Mouse (Mus musculus) right cerebral cortex, postnatal 4 days (tissue): ENCODE results near the gene Mmp2.
A peak's percentile ranks its signal among the peaks of the same experiment; 100 is the strongest.
"Not testable (repeated sequence)": the region's sequence is repeated elsewhere in the genome, so short reads cannot be mapped to it uniquely, and the experiment has no call there.

ENCODE experiments used
- DNase-seq: peaks from one replicate; pipeline ENCODE4 v3.0.0-alpha.2; 2022

Gene Mmp2

DNA sequence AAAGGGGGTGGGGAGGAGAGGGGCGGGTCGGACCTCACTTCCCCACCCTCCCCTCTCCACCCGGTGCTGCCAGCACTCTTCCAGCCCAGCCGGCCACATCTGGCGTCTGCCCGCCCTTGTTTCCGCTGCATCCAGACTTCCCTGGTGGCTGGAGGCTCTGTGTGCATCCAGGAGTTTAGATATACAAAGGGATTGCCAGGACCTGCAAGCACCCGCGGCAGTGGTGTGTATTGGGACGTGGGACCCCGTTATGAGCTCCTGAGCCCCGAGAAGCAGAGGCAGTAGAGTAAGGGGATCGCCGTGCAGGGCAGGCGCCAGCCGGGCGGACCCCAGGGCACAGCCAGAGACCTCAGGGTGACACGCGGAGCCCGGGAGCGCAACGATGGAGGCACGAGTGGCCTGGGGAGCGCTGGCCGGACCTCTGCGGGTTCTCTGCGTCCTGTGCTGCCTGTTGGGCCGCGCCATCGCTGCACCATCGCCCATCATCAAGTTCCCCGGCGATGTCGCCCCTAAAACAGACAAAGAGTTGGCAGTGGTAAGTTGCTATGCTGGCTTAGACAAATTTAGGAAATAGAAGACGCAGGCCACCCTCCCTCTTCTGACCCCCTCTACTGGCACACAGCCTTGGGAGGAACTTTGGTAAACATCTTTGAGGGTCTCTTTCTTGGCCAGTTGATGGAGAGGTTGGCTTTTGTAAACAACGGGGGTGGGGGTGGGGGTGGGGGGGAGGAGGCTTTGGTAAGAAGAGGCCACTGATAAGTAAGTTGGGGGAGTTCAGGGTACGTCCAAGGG, at the start of gene Mmp2:
Gene Mmp2, plus strand, starts transcription at position 49 of the 792 bp plus-strand sequence.
- no peak for DNase-seq

DNA sequence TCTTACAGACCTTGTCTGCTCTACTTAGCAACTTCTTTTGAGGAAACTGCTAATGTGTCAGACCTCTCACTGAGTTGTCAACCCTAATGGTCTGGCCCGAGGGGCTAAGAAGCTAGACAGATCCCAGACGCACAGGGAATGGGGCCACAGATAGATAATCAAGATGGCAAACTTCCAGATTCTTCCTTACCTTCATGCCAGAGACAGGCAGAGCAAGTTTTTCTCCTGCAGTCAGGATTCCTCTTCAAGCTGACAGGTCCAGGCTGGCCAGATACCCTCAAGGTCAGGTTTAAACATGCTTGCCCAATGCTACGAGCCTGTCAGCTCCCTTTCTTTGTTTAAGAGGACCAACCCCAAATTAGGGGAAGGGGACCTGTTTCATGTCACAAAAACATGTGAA, 46.1 kb upstream of the Mmp2 start:
- no peak for DNase-seq

DNA sequence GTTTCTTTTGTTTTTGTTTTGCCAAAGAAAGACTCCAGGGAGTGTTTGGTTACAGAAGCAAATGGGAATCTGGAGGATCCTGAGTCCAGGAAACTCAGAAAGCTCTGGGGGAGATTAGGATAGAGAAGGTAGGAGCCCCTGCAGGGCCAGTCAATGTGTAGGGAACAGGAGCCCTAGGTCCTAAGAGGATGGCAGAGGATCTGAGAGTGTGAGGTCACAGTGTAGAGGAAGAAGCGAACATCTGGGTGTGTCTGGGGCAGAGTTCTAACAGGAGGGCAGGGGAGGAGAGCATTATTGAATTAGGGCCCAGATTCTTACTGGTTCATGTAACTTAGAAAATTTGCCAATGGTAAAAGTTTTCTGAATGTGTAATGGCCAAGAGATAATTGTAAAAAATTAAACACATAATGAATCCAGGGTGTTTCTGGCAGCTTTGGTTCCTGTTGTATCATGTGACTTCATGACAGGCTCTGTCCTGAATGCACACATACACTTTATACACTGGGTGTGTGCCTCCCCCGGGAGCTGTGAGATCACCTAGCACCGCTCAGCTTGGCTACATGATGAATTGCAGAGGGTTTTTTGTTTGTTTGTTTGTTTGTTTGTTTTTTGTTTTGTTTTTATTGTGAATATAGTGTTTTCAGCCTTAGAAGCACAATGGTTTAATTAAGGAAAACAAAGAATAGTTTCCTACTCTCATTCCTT, 43.0 kb upstream of the Mmp2 start:
- no peak for DNase-seq

DNA sequence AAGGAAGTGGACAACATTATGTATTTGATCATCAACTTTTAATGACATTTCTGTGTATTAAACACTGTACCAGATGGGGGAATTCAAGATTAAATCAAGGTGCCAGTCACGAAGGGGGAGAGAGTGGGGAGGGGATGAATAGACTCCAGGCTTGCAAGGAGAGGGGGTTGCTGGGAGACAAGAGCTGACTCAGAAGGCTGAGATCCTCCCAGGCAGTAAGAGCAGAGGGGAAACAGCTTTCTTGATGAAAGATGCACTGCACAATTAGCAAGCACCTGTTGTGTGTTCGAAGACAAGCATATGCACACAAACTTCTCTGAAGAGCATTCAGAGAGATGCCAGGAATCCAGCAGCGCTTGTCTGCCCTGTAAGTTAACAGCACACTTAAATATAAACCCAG, 36.3 kb upstream of the Mmp2 start:
- no peak for DNase-seq

DNA sequence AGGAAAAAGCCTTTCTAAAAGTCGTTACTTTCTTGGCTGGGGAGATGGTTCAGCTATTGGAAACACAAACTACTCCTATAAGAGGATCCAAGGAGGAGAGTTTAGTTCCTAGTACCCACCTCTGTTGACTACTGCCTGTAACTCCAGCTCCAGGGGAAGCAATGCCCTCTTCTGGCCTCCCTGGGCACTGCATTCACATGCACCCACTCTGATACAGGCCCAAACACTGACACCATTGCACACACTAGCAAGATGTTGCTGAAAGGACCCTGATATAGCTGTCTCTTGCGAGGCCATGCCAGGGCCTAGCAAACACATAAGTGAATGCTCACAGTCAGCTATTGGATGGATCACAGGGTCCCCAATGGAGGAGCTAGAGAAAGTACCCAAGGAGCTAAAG, 35.1 kb upstream of the Mmp2 start:
- not testable (repeated sequence) for DNase-seq

DNA sequence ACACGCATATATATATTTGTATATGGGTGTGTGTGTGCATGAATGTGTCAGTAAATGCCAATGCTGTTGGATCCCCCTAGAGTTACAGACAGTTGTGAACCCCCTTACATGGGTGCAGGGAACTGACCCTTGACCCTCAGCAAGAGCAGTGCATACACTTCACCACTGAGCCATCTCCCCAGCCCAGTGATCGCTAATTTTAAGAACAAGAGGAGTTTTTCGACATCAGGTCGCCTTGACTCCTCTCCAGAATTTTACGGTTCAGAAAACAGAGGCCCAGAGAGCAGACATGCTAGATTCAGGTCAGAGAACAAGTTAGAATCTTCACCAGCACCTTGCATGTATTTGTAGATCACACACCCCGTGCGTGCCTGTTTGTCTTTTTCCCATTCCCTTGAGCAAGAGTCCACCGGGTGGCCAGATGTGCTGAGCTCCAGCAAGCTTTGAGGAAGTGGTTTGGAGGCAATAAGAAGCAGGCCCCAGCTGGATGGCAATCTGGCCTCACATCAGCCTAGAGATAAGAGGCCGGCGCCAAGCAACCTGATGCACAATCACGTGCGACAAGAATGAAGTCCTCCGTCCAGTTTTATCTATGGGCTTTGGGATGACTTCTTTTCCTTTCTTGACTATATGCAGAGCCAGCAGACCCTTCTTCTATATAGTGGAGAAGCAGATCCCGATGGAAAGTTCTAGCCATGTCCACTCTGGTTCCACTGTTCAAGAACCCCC, 33.1 kb upstream of the Mmp2 start:
- no peak for DNase-seq

DNA sequence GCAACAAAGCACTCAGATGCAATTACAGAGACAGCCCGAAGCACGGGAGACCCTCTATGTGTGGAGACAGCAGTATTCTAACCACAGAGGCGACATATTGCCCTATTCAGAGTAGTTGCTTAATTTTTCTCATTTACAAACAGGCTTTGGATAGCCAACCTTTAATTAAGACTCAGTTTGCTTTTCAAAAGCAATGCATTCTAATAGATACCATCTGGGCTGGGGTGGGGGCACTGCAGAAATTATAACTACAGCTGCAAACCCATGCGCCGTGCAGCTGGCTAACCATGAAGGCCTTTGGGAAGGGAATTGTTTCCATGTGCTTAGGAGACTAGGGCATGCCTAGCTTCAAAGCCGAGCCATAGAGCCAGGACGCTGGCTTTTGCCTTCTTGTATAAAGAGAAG, 29.6 kb upstream of the Mmp2 start:
- DNase-seq, result no peak

DNA sequence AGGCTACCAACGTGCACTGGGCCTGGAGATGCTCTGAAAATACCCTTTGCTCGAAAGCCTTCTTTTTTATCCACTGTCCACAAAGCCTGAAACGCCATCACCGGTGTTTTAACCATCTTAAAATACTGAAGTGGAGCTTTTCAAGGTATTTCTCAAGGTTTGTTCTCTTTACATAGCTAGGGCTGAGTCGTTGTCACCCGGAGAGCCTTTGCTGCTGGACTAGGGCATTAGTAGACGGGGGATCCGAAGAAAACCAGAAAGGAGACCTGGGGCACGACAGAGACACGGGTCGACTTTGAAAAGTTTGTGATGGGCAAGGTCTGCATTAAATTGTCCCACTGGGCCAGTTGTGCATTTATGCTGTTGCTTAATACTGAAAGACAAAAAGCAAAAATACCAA, 27.7 kb upstream of the Mmp2 start:
- DNase-seq, result no peak

DNA sequence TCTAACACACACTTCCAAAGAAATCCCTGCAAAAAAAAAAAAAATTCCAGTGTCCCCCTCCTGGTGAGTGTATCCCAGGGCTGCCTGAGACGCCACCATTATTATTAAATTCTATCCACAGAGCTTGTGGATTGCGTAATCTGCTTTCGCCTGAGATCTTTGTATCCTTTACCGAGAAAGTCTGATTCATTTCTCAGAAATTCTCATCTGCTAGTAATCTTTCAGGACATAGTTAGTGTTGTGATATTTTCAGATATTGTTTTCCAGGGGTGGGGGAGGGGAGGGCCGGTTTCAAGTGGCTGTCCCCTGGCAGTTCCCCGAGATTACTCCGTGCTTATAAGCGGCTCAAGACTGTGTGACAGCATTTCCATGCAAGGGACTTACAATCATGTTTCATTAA, 25.9 kb upstream of the Mmp2 start:
- no peak for DNase-seq

DNA sequence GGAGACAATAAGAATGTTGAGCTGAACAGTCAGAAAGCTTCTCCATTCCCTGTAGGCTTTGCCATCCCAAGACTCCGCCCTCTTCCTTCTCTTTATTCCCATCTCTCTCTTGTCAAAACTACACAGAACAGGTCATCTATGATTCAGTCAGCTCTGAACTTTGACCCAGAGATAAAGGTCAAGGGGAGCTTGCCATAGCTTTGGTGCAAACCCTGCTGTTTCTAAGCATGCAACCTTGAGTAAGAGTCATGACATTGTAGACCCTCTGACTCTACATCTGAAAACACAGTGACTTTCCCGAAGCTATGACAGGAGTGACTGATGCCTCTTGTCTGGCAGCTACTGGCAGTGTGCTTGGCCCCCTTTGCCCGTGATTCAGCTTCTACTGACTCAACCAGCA, 24.5 kb upstream of the Mmp2 start:
- no peak for DNase-seq

DNA sequence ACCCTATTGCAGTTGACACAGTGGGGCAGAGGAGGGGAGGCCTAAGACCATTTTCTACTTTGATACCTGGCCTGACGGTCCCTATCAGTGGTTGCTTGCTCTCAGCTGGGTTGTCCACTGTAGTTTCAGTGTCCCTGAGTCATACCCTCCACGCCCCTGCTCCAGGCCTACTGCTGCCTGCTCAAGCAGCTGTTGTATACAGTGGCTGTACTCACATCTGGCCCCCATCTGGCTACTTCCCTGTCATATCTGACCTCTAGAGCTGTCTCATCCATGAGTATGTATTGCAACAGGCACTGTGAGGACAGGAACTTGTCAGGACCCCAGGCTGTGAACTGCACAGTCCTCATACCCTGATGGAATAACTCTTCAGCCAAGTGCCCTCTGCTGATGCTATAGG, 14.3 kb upstream of the Mmp2 start:
- no peak for DNase-seq

DNA sequence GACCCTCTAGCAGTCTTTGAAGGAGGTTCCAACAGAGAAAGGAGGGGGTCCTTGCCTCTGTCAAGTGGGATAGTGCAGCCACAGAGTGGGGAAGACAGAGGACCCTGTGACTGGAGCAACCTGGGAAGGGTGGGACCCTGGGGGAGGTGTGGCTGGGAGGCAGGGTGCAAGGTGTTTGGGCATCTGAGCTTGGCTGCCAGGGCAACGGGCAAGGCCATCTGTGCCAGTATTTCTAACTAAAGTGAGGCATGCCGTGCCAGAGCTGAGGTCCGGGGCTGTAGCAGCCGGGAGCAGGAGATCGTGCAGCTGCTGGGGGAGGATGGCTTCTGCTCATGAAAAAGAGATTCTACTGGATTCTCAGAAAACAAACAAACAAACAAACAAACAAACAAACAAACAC, 11.4 kb upstream of the Mmp2 start:
- no peak for DNase-seq

DNA sequence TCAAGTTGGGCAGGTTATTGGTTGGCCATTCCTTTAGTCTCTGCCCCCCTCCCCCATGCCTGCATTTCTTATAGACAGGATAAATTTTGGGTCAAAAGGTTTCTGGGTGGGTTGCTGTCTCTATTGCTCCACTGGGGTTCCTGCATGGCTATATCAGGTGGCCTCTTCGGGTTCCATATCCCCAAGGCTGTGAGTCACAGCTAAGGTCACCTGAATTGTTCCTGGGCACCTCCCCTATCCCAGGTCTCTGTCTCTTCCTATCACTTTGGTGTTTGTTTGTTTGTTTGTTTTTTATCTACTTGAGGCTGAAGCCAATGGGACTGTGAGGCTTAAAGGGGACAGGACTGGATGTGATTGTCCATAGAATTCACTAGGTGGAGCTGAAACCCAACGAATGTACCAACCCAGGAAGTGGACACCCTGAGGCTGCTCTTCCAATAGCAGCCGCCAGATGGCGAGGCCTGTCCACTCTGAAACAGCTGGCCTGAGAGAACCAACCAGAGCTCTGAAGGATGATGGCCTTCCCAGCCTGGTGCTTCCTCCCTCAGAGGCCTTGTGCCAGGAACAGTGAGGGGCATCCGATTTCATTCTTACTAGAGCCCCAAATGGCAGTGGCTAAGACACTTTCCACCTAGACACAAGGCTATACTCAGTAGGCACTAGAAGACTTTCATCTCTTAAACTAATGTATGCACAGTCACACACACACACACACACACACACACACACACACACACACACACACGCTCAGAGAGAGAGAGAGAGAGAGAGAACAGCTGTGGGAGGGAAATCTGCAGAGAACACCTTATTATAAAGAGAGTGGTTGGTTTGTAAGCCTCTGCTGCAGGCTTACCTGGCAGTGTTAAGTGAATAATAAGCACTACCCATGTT, 8.9 kb upstream of the Mmp2 start:
- DNase-seq, result peak; percentile 90

DNA sequence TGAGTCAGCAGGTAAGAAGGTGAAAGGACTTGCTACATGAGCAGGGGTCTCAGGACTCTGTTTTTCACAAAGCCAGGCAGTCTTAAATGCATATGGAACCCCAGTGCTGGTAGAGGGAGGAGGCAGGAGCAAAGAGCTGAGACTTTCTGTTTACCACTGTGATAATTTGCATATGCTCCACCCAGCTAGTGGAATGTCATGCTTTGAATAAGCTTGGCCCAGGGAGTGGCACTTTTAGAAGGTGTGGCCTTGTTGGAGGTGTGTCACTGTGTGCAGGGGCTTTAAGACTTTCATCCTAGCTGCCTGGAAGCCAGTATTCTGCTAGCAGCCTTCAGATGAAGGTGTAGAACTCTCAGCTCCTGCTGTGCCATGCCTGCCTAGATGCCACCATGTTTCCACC, 5.9 kb upstream of the Mmp2 start:
- no peak for DNase-seq

DNA sequence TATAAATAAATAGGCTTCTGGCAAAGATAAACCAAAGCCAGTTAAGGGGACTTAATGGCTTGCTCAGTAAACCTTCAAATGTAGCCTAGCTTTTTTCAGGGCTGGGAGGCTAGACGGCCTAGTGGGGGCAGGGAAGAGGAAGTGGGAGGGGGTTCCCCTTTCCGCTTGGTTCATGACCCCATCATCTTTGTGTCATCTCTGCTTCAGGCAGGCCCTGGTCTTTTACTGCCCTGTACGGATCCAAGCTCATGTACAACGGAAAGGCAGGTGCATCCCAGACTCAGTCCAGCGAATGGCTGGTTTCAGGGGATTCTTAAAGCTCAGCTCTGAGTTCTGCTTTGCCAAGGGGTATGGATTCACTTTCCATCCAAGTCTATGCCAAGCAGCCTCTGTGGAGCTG, 4.7 kb upstream of the Mmp2 start:
- DNase-seq, result no peak

DNA sequence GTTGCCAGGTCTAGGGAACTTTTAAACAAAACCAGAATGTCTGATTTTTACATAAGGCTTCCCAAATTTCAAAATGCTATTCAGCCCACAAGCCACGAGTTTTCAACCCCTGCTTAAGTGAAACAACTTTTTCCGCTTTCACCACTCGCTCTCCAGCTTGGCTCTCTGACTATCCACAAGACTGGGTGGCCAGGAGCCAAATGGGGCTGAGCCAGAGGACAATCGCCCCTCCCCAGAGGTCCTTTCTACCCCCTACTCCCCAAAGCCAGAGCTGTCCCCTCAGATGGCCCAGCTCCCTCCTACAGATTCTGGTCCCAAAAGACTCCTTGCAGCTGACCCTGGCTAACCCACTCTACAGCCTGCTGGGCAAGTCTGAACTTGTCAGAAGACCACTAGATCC, 1.1 kb upstream of the Mmp2 start:
- peak; percentile 25 for DNase-seq

DNA sequence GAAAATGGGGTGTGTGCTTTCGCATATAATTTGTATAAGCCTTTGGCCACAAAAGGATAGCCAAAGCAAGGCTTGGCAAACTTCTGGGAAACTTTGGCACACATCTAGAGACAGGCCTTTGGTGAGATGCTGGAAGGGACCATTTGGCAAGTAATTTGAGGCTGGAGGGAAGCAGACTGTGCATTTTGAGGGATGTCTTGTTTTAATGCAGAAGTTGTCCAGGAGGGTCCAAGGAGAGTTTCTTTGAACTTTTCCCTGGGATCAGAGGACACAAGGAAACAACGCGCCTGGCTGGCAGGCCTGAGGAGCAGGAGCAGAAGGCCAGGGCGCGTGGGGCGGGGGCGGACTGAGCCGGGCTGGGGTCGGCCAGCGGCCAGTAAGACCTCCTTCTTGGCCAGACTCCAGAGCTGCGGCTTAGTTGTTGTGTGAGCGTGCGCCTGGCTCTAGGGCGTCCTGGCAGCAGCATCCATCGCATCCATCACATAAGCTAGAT, 1.2 kb downstream of the Mmp2 start:
- peak; percentile 72 for DNase-seq

DNA sequence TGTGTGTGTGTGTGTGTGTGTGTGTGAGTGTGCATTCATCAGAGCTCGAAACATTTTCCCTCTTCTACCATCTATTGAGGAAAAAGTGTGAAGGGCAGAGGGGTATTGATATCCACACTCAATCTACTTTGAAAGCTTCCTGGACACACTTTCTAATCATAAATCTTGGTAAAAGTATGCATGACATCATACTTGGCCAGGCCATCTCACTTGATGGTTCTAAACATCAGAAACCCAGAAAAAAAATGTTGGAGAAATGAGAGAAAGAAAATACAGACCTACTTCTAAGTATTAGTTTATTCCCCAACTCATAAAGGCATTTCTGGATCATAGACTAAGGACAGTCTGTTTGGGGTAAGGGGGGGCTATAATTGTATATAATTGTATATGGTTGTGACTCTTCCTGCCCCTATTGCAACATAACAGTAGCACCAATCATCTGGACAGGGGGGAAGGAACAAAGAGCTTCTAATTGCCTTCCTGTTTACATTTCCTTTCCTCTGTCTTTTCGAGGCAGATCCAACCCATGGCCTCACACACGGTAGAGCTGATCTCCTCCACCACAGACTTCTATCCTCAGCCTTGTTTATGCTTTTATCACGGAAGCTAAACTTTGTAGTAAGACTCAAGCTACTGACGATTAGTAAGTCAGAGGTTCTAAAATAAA, 7.1 kb downstream of the Mmp2 start:
- no peak for DNase-seq

DNA sequence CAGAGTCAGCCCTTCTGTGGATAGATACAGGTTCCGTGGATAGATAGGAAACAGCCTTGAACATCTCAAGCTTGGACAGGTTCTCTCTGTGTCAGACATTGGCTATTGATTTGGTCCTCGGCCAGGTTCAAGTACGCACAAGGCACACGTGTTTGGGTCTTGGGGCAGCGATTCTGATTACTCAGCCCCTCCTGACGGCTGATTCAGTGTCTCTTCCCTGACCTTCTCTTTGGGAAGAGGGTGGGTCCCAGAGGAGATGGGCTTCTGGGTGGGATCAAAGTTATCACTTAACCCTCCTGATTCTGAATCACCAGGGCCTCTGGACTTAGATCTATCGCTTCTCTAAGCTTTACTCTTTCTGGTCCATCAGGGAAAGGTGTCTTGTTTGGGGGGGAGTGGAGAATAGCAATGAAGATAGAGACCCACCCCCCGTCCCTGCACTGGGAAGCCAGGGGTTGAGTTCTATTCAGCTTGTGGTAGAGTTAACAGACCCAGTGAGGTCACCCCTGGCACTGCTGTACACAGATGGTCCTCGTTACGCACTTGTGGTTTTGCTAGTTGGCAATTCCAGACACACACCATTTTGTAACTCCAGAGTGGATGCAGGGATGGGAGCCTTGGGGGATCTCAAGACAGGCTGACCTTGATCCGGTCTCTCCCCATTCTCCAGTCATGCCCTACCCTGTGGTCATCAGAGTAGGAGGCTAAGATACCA, 7.9 kb downstream of the Mmp2 start:
- DNase-seq, result no peak

DNA sequence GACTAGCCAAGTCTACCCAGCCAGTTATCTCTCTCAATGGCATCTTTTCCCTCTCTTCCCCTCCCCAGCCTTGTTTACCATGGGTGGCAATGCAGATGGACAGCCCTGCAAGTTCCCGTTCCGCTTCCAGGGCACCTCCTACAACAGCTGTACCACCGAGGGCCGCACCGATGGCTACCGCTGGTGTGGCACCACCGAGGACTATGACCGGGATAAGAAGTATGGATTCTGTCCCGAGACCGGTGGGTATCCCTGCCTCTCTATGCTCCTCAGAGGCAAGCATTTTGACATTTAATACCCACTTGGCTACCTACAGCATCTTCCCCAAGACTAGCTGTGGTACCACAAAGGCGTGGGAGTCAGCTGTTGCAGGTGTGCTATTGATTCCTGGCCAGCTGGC, 8.8 kb downstream of the Mmp2 start:
- no peak for DNase-seq

DNA sequence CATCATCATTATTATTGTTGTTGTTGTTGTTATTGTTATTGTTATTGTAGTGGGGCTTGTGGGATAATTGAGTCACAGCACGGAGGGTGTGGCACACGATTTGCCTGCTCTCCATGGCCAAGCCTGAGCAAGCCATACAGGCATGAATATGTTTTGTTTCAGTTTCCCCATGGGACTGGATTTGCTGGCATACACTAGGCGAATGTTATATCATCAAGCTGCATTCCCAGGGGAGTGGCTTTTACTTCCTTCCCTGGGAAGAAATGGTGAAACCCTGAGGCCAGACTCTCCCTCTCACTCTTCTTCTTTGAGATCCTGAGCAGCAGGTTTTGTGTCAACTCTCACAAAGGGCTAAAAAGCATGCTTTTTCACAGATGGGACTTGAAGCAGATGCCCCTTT, 11.5 kb downstream of the Mmp2 start:
- DNase-seq, result no peak

DNA sequence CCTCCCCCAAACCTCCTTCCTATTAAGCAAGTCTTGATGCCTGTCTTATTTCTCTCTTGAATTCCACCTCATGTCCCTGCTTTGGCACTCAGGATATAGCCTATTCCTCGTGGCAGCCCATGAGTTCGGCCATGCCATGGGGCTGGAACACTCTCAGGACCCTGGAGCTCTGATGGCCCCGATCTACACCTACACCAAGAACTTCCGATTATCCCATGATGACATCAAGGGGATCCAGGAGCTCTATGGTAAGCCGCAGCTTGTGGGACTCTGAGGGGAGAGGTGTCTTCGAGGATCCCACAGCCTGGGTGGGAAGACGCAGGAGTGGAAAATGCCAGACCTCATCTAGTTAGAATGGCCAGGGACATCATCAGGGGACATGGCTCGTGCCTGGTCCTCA, 12.1 kb downstream of the Mmp2 start:
- no peak for DNase-seq
